Mouse (Mus musculus) erythroid progenitor cell, adult 5-6 weeks (primary cell): Measurements from ENCODE around the gene Tspan18. TPM values are rescaled to one million over a fixed set of nuclear protein-coding genes. Genes with fewer than 3 reads are reported as not detected.

Experiments used
- total RNA-seq, 2 experiments: library from RNA; stranded (forward) in 1 of 2; stranded (reverse) in 1 of 2; fragments of 150-400 nt in 1 of 2; fragments of 186-747, 209-891 nt in 1 of 2; gene quantifications; 2 replicates each; pipeline versions ENCODE4 v1.2.3 to v1.2.4; 2015 to 2017; ENCODE audit warnings: low replicate concordance in 2 of 2

The Tspan18 gene
- total RNA-seq, 2 experiments from 2014 or later: 0.61 TPM; not detected in 1

Other genes with a start within 250 kb of the Tspan18 start
- 5.0 and 5.4 TPM in 2 replicates for gene Trp53i11, start 147.0 kb downstream of the Tspan18 start, total RNA-seq (2015; ENCODE audit: low replicate concordance)
- gene Trp53i11, start 147.0 kb downstream of the Tspan18 start, total RNA-seq (2017; ENCODE audit: low replicate concordance): 3.4 and 7.2 TPM in 2 replicates
- gene Cd82, start 128.6 kb upstream of the Tspan18 start, total RNA-seq (2015; ENCODE audit: low replicate concordance): 310 and 373 TPM in 2 replicates
- gene Cd82, start 128.6 kb upstream of the Tspan18 start, total RNA-seq (2017; ENCODE audit: low replicate concordance): 342 and 415 TPM in 2 replicates
- gene Gm10803, start 226.1 kb upstream of the Tspan18 start, total RNA-seq (2015; ENCODE audit: low replicate concordance): not detected in 2 replicates
- gene Gm10803, start 226.1 kb upstream of the Tspan18 start, total RNA-seq (2017; ENCODE audit: low replicate concordance): not detected in 2 replicates